Mouse (Mus musculus) spleen, adult 2 months (tissue): ENCODE measurements around the gene Tsr2. TPM values are rescaled to one million over a fixed set of nuclear protein-coding genes. Genes with fewer than 3 reads are reported as not detected.

ENCODE experiments used
- DNase-seq, 2 experiments: peaks; one replicate each; pipeline versions ENCODE4 v3.0.0 to v3.0.0-alpha.2; 2012 to 2021; ENCODE audit warnings: low spot score in 2 of 2, low read depth in 1 of 2
- H3K27ac ChIP-seq: fragments of 200-500 bp; 2 replicates; pipeline ENCODE4 v1.5.1; 2012; ENCODE audit warnings: low read length, inconsistent platforms; ENCODE audit not compliant: insufficient read depth
- H3K27me3 ChIP-seq: fragments of 200-500 bp; 2 replicates; pipeline ENCODE4 v1.6.1; 2012; ENCODE audit warnings: mild to moderate bottlenecking, moderate library complexity, low read length, inconsistent platforms; ENCODE audit not compliant: control insufficient read depth, insufficient read depth
- H3K36me3 ChIP-seq: fragments of 200-500 bp; 2 replicates; pipeline ENCODE4 v1.6.1; 2012; ENCODE audit warnings: mild to moderate bottlenecking, low read length, inconsistent platforms; ENCODE audit not compliant: control insufficient read depth, insufficient read depth
- H3K4me1 ChIP-seq: fragments of 200-500 bp; 2 replicates; pipeline ENCODE4 v1.6.1; 2011; ENCODE audit warnings: inconsistent platforms; ENCODE audit not compliant: control insufficient read depth, insufficient read depth, insufficient read length
- H3K4me3 ChIP-seq: fragments of 200-500 bp; 2 replicates; pipeline ENCODE4 v1.5.1; 2011; ENCODE audit warnings: mild to moderate bottlenecking, inconsistent platforms; ENCODE audit not compliant: insufficient read depth, insufficient read length; ENCODE audit errors: extremely low read depth
- CTCF ChIP-seq: fragments of 200-500 bp; IDR thresholded peaks from 2 replicates; pipeline ENCODE4 v1.5.1; 2011; ENCODE audit warnings: mild to moderate bottlenecking, inconsistent platforms; ENCODE audit not compliant: insufficient read depth, insufficient read length, insufficient replicate concordance; ENCODE audit errors: extremely low read depth
- POLR2A ChIP-seq: fragments of 200-500 bp; IDR thresholded peaks from 2 replicates; pipeline ENCODE4 v1.6.1; 2011; ENCODE audit warnings: low read depth, low read length, inconsistent platforms
- WGBS: fragments of 180-500 bp; shearing (Covaris S2); methylation state at CpG from one replicate; pipeline ENCODE4 v1.1.7; 2018; 5-methylcytosine and 5-hydroxymethylcytosine counted together
- polyA plus RNA-seq: library from polyadenylated mRNA; depleted of rRNA; stranded (reverse); fragments of >200 nt; gene quantifications from 2 replicates; pipeline ENCODE4 v1.2.3, GENCODE M21; 2012

Gene Tsr2
- polyA plus RNA-seq, 1 experiment, result 2.7 TPM

DNA sequence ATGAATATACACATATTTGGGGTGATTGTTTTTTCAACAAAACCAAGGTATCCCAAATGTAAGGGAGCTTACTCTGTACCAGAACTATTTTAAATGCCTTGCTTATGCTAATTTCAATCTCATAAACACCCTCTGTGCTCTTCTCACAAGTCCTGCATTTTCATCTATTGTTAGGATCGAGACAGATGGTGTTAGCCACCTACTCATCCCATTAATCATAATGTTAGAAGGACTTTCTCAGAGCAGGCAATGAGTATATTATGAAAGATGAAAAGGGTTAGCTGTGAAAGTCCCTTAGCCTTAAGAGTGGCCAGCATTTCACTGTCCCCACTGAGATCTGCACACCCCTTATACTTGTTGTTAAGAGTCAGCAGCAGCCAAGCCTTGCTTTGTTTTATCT lies 8.9 kb downstream of the Tsr2 start:
- no peaks in the 10 kb centered on the region for H3K4me1 ChIP-seq
- no peak overlapping the region for H3K4me3 ChIP-seq
- peaks cover 9% of the 10 kb centered on the region; the same call in 1 of the 2 replicates for H3K36me3 ChIP-seq
- DNase-seq, result no peak
- WGBS, result 77% methylated on average over 1 of the region's 1 CpGs
- no peaks in the 10 kb centered on the region for H3K27me3 ChIP-seq
- H3K27ac ChIP-seq, result no peak overlapping the region
- TF ChIP-seq CTCF, result no peak
- no peak for TF ChIP-seq POLR2A

DNA sequence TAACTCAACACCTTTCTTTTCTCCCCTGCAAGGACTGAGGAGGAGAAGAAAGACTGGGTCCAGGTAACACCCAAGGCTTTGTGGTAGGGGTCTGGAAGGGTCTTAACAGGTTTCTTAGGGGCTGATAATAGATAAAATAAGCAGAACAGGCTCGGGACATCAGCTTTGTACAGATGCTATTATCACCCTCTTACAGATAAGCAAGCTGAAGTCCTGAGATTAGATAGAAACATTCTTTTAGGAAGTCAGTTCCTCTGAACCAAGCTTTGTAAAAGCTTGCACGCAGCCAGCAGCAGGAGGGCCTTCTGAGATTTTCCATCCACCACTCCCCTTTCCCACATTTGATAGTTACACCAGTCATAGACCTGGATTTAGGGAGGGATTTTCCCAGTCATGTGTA lies 10.7 kb downstream of the Tsr2 start:
- WGBS, result 77% methylated on average over 2 of the region's 2 CpGs
- no peak overlapping the region for H3K27ac ChIP-seq
- TF ChIP-seq CTCF (no peak), POLR2A (no peak)
- peaks cover 9% of the 10 kb centered on the region; the same call in 1 of the 2 replicates for H3K36me3 ChIP-seq
- H3K4me1 ChIP-seq, result no peaks in the 10 kb centered on the region
- no peak overlapping the region for H3K4me3 ChIP-seq
- no peak for DNase-seq
- no peaks in the 10 kb centered on the region for H3K27me3 ChIP-seq

DNA sequence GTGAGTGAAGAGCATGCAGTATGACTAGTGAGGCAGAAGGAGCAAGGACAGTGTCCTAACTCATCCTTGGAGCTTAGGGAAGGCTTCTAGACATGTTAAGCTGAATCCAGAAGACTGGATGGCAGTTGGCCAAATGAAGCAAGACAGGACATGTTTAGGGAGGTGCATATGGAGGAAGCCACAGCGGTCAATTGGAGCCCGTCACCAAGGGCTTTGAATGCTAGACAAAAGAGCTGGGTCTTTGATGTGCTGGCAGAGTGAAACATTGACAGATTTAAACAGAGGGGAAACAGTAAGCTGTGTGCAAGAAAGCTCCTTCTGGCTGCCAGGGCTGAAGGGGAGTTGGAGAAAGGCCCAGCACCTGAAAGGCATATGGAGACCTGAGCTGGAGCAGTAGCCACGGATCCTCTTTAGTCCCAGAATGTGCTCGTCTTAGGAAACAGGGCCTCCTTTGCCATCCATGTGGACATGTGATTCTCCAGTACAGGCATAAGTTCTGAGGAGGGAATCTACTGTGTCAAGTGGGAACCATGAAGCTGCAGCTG lies 19.3 kb downstream of the Tsr2 start:
- H3K27ac ChIP-seq, result no peak overlapping the region
- H3K4me3 ChIP-seq, result no peak overlapping the region
- WGBS, result 92% methylated on average over 4 of the region's 4 CpGs
- TF ChIP-seq POLR2A, result no peak
- H3K4me1 ChIP-seq, result no peaks in the 10 kb centered on the region
- H3K27me3 ChIP-seq, result no peaks in the 10 kb centered on the region
- DNase-seq, result no peak
- no peaks in the 10 kb centered on the region for H3K36me3 ChIP-seq

DNA sequence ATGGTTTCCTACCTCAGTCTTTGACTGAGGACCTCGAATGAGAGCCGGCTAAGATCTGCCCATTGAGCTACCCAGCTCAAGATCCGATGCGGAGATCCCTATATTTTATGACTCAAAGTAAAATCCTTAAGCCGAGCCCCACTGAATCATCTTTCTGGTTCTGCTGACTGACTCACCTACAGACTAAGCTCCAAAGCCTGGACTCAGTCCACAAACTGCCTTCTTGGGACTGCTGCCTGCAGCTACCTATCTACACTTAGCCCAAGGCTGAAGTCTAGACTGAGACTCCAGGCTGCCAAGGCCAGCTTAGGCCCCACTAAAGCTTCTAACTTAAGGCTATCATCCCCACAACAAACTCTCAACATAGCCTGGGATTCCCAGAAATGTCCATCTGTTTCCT lies 20.3 kb downstream of the Tsr2 start:
- TF ChIP-seq CTCF, result no peak
- TF ChIP-seq POLR2A, result no peak
- H3K27me3 ChIP-seq, result no peaks in the 10 kb centered on the region
- WGBS, result 91% methylated on average over 5 of the region's 5 CpGs
- DNase-seq, result no peak
- H3K36me3 ChIP-seq, result no peaks in the 10 kb centered on the region
- H3K4me3 ChIP-seq, result no peak overlapping the region
- no peaks in the 10 kb centered on the region for H3K4me1 ChIP-seq
- H3K27ac ChIP-seq, result no peak overlapping the region

DNA sequence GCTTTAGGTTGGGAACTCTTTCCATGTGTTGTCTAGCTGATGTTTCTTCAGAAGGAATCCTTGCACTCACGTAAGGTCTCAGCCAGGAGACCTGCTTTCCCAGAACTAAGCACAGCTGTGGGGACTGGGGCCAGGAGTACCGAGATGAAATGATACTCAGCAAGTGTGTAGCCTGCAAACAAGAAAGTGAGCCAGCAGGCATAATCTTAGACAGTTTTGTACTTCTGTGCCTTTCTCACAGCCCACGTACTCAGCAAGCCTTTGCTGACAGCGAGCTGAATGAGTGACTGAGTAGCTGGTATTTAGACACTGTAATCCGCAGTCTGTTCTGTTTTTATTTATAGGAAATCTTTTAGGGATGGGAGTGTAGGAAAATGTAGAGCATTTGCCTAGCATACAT lies 28.5 kb downstream of the Tsr2 start:
- 91% methylated on average over 5 of the region's 5 CpGs for WGBS

DNA sequence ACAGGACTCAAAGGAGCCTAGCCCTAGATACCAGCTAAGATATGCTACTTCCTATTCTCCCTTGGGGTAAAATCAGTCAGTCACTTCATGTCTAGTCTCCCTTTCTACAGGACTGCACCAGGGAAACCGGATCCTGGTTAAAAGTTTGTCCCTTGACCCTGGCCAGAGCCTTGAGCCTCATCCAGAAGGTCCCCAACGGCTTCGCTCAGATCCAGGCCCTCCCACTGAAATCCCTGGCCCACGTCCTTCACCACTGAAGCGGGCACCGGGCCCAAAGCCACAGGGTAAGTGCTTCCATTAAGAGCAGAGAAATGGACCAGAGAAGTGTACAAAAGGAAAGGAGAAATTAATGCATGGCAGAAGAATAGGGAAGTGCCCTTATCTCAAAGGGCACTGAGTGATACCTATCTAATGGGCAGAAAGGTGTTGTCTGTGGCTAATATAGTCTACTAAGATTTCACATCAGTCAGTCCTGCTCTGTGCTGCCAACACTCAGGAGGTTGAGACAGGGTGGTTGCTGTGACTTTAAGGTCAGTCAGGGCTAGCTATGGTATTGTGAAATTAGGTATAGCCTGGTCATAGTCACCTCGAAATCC lies 30.2 kb downstream of the Tsr2 start:
- Histone ChIP-seq H3K27me3 (no peaks in the 10 kb centered on the region), H3K4me1 (no peaks in the 10 kb centered on the region; the same call in 1 of the 2 replicates), H3K36me3 (no peaks in the 10 kb centered on the region), H3K27ac (no peak overlapping the region), H3K4me3 (no peak overlapping the region)
- DNase-seq, result no peak
- TF ChIP-seq POLR2A, result no peak
- no peak for TF ChIP-seq CTCF
- WGBS, result 83% methylated on average over 7 of the region's 7 CpGs

More for the DNA sequence above, 28.5 kb downstream of the Tsr2 start:
- DNase-seq, result no peak
- Histone ChIP-seq H3K4me1 (no peaks in the 10 kb centered on the region), H3K4me3 (no peak overlapping the region), H3K36me3 (no peaks in the 10 kb centered on the region), H3K27ac (no peak overlapping the region), H3K27me3 (no peaks in the 10 kb centered on the region)
- TF ChIP-seq CTCF (no peak), POLR2A (no peak)

DNA sequence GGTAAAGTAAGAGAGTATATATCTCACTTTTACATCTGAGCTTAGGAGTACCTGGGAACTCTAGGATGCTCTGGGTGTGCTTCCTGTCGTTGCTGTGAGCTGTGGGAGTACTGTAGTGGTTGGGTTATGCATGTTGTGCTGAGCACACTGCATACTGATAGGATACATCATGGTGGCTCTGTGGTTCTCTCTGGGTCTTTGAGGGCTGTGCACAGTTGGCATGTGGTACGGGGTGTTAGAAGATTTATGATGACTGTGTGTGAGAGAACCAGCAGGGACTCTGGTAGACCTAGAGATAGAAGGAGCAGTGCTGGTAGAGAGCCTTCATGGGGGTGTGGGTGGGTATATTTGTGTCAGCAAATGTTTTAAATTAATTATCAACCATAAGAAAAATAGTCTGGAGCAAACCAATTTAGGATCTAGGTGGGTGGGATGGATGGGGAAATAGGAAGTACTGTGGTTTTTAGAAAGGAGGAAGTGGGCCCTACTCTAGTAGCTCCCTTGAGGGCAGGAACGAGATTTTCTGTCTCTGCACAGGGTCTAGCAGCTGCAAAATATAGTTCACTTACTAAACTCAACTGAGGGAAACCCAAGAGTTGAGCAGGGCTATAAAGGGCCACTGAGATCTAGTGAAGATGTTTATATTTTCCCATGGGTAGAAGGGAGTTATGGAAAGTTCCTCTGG lies 34.6 kb downstream of the Tsr2 start:
- H3K4me1 ChIP-seq, result no peaks in the 10 kb centered on the region; the same call in 1 of the 2 replicates
- DNase-seq, result no peak
- no peak overlapping the region for H3K27ac ChIP-seq
- no peaks in the 10 kb centered on the region for H3K36me3 ChIP-seq
- H3K27me3 ChIP-seq, result no peaks in the 10 kb centered on the region
- WGBS, result 18% methylated on average over 3 of the region's 3 CpGs
- no peak overlapping the region for H3K4me3 ChIP-seq
- no peak for TF ChIP-seq CTCF
- no peak for TF ChIP-seq POLR2A
